Mouse (Mus musculus): ENCODE measurements around the gene Lyrm7.
"Not testable (repeated sequence)": the region's sequence is repeated elsewhere in the genome, so short reads cannot be mapped to it uniquely, and the experiment has no call there.

Lyrm7 gene

DNA sequence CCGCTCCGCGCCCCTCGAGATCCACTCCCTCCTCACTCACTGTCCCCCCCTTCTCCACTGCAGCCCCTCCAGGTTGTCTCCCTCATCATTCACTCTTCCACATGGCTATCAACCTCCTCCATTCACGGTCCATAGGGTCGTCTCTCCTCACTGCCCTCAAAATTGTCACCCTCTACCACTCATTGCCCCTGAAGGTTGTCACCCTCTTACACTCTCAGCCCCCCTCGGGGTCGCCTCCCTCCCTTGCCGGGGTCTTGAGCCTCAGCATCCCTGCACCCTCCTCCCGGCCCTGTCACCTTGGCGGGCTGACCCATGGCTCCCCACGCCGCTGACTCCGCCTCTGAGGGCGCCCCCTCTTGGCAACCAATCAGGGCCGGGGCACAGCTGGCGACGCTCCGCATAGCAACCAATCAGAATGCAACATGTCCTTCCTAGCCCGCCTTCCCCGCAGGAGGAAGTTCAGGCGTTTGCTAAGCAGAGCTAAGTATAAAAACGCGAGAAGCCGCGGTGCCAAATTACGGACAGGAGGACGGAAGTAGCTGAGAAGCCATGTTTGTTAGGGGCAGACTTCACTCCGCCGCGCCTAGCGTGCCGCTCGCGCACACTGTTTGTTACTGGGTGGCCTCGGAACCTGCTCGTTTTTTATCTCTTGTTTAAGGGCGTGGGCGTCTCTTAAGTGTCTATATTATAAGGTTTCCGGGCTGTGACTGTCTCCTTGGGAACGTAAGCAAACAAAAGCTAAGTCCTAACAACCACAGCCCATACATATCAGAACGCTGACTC lies at the start of gene Lyrm7:
Gene Lyrm7, minus strand, starts transcription at position 661 of the 783 bp plus-strand sequence.
- peak; percentile 97 for DNase-seq (ENCODE audit: low spot score)

DNA sequence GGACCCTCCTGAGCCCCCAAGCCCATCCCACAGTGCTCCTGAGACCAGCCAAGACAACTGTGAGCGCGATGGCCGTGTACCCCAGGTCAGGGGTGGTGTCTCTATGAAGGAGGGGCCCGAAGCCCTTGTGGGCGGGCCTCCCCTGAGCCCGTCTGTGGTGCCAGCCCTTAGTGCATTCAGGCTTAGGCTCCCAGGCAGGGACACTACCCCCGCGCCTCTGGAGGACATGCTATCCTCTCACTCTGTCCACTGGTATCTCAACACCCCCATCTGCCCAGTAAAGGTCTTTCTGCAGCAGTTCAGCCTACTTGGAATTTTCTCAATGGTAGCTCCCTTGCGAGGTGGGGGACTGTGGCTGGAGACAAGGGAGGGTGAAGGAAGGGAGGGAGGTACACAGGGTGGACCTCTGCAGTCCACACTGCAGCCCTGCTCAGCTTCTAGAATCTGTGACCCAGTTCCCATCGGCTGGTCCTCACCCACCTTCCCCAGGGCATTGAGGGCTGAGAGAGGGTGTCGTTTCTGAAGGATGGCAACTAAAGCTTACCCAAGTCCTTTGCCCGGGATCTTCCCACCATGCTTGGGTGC lies 49.5 kb upstream of the Lyrm7 start:
- no peak for DNase-seq (ENCODE audit: low spot score)

DNA sequence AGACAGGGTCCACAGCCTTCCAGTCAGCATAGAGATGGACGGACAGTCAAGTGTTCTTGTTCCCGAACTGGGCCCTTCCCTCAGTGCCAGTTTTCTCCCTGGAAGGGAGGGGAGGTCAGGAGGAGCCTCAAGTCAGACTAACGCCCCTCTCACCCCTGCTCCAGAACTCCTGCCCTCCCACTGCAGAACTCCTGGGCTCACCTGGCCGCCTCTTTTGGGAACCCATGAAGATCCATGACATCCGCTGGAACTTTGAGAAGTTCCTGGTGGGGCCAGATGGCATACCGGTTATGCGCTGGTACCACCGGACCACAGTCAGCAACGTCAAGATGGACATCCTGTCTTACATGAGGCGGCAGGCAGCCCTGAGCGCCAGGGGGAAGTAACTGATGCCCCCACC lies 48.6 kb upstream of the Lyrm7 start:
- DNase-seq (ENCODE audit: low spot score), result no peak

DNA sequence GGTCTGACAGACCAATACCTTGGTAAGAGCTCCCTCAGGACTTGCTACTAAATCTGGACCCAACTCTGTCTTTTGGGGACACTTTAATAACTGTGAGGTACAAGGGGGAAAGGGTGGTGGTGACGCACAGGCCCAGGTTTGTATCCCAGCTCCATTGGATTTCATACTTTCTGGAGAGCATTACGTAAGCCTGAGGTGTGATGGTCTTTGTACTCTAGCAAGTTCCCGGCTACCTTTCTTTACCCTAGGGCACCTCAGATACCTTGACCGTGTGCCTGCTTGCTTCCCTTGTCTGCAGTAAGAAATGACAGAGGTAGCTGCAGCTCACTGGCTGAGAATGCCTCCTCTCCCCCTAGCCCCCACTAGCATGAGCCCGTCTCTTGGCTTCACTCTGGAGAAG lies 46.5 kb upstream of the Lyrm7 start:
- no peak for DNase-seq (ENCODE audit: low spot score)

DNA sequence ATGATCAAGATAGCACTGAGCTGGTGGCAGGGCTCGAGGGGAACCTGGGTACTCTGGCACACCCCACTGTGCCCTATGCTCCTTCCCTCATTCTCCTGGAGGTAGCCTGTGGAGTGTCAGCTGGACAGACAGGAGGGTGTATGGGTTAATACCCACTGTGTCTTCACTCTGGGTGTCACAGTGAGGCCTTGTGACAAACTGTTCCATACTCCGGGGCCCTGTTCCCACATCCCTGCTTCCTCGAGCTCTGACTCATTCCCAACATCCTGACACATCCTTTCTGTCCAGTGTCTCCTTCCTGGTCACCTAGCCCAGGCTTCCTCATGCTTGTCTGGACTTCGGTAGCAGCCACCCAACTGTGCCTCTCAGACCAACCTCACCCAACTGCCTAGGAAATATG lies 45.8 kb upstream of the Lyrm7 start:
- DNase-seq (ENCODE audit: low spot score), result no peak

DNA sequence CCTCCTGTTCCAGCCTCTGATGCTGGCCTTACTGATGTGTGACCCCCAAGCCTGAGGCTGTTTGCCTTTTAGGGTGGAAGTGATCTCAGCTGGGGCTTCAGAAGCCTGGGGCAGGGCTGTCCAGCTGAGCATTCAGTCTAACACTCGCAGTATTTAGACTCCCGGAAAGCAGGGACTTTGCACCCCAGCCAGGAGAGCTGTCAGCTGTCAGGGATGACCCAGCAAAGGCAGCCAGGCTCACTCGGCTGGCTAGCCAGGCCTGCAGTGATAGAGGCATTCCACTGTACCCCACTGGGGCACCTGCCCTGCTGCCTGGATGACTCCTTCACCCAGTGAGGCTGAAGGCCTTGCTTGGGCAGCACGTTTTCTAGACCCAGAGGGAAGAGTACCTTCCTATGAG lies 45.2 kb upstream of the Lyrm7 start:
- DNase-seq (ENCODE audit: low spot score), result no peak

DNA sequence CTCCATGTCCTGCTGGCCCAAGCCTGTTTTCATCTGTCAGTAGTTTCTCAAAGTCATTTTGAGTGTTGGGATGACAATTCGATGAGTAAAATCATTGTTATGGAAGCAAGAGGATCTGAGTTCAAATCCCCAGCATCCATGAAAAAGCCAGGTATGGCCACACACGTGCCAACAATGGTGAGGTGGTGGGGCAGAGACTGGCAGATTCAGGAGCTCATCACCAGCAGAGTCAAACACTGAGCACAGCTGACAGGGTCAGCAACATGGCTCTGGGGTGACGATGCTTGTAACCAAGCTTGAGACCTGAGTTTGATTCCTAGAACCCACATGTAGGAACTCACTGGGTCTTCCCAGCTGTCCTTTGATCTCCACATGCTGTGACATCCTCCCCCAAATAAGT lies 44.4 kb upstream of the Lyrm7 start:
- DNase-seq (ENCODE audit: low spot score), result no peak

DNA sequence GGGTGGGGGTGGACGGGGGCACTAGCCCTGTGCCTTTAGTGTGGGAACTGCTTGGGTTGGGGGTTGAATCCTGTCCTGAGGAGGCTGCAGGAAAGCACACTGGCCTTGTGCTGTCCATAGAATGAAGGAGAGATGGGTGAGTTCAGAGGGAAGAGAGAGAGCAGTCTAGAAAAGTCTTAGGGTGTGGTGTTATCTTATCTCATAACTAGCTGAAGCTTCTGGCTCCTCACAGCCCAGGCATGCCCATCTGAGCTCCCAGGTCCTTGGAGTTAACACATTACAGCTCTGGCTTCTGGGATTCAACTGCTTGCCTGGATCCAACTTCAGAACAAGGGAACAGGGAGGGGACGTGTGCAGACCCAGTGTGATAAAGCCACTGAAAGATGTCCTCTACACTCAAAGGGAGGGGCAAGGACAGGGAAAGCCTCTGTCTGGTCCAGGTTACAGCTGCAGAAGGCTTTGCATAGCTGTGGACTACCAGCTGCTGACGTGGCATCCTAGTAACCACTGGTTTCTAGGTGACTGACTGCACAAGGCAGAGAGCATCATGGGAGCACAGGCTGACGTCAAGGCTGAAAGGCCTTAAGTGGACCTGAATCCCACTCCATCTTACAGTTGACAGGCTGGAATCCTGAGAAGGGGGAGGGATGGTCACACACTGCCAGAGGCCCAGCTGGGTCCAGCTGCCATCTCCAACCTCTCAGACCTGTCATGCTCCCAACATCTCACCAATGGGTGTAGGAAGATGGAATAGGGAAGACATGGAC lies 43.4 kb upstream of the Lyrm7 start:
- no peak for DNase-seq (ENCODE audit: low spot score)

DNA sequence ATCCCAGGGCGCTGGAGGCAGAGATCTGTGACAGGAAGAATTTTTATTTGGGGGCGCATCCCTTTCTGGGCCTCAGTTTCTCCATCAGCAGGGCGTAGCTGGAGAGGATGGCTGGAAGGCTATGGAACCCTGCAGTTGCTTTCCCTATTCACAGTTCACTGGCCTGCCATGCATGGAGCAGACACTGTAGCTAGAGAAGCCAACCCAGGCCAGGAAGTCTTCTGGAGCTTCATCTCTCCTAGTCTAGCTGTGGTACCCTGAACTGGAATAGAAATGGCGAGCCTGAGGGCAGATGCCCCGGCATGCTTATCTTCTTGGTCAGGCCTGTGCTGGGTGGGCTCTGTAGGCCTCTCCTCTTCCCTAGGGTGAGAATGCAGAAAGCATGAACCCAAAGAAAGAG lies 42.6 kb upstream of the Lyrm7 start:
- no peak for DNase-seq (ENCODE audit: low spot score)

DNA sequence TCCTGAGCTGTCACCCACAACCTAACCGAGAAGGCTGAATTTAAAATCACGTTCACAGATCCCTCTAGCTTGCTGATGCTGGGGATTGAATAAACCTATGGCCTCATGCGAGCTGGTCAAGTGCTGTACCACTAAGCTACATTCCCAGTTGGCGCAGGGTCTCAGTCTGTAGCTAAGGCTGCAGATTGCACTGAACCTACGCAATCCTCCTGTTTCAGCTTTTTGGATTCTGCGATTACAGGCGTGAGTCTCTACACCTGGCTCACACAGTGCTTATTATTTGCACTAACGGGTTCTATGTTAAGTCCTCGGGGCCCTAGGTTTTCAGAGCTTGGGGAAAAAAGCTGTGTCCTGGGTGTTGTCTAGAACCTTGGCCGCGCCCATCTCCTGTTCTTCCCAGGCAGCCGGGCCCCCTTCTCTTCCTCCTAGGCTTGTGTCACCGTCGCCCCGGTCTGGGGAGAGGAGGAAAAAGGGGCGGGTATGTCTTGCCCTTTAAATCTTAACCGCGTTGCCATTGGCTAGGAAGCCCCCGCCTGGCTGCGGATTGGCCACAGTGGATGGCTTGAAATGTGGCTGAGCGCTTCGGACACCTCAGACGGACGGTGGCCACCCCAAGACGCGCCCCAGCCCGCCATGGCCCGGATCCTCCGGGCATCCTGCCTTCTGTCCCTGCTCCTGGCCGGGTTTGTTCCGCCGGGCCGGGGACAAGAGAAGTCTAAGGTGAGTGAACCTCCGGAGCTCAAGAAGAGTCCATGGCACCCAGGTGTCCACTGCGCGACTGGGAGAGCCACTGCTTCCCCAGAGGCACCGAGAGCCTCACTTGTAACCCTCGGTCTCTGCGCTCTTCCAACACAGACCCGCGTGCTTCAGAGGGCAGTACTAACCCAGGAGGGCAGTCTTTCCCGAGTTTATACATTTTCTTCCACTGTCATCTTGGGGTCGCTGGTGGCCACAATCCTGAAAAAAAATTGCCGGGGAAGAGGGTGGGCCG lies 41.9 kb upstream of the Lyrm7 start, which contains the start of gene Gpx3:
Gene Gpx3, plus strand, starts transcription at position 121 of the 991 bp plus-strand sequence.
- peak; percentile 73 for DNase-seq (ENCODE audit: low spot score)

DNA sequence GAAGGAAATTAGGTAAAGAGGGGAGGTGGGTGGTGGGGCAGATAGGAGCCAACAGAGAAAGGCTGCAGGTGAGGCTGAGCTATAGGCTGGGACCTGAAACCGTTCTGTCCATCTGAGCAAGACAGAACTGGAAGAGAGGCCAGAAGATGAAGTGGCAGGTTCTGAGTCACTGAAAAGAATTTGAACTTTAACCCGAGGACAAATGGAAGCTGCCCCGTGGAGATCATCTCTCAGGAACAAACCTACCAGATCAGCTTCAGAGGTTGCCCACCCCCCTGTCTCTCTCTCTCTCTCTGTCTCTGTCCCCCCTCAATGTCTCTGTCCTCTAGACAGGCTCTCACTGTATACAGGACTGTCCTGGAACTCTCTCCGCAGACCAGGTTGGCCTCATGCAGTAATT lies 38.9 kb upstream of the Lyrm7 start:
- no peak for DNase-seq (ENCODE audit: low spot score)

DNA sequence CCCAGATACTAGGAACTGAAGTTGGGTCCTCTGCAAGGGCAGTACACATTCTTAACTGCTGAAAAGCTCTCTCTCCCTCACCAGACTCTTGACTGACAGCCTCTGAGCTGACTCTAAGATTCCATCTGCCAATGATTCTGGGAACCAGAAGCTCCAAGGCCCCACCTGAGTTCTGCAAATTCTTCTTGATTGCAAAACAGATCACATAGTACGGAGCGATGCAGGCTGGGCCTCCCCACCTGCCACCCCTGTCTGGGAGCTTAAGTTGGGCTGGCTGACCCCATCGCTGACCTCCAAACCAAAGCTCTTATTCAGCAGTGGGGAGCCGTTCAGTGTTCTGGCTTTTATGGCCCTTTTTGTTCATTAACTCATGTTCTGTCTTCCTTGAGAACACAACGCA lies 36.8 kb upstream of the Lyrm7 start:
- DNase-seq (ENCODE audit: low spot score), result no peak

DNA sequence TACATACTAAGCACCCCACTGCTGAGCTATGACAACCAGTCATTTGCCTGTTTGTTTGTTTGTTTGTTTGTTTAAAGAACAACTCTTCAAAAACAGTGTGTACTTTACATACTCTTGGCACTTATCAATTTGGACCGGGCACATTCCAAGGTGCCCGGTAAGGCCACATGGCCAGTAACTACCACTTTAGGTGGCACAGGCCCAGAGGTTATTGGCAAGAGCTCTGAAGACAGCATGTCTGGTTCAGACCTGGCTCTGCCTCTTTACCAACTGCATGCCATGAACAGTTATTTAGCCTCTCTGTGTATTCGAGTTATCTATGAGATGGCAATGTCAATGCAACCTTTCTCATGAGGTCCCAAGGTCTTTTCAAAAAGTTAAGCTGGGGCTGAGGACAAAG lies 35.9 kb upstream of the Lyrm7 start:
- DNase-seq (ENCODE audit: low spot score), result not testable (repeated sequence)

DNA sequence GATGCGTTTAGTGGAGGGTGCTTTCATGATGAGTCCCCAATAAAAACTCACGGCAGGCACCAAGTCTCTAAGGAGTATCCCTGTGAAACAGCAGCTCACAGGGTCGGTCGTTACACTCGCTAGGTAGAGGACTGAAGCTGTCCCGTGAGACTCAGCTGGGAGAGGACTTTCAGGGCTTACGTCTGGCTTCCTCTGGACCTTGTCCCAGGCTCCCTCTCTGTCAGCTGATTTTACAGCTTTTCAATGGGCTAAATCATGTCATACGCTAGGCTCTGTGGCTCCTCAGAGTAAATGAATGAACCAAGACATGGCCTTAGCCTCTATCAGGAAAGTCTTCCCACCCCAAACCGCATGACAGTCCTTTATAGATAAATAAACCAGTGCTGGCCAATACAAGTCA lies 33.9 kb upstream of the Lyrm7 start:
- DNase-seq (ENCODE audit: low spot score), result no peak

DNA sequence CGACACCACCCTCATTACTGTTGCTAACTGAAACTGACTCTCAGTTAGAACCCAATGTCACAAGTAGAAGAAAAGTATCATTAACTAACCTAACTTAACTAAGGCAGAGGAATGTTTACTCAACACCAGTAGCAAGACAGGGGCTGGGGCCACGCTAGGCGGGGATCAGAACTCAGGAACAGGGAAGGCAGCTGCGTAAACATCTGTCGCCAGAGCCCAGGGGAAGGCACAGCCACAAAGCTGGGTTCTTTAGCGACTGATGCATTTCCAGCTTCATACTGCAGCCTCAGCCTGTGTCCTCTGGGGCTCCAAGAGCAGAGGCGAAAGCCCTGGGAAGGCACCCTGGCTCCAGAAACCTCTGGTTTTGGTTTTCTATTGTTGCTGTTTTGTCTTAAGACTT lies 31.4 kb upstream of the Lyrm7 start:
- no peak for DNase-seq (ENCODE audit: low spot score)

DNA sequence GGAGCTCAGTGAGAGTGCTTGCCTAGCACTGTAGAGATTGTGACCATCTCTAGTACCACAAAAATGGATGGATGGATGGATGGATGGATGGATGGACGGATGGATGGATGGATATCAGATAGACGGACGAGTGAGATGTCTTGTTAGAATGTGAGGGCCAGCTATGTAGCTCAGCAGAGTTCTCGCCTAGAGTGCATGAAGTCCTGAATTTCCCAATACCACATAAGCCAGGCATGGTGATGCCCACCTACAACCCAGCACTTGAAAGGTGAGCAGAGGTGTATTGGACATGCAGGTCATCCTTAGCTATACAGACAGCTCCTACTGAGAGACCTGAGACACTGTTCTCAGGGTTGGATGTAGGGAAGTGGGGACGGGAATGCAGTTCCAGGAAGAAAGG lies 30.6 kb upstream of the Lyrm7 start:
- no peak for DNase-seq (ENCODE audit: low spot score)

DNA sequence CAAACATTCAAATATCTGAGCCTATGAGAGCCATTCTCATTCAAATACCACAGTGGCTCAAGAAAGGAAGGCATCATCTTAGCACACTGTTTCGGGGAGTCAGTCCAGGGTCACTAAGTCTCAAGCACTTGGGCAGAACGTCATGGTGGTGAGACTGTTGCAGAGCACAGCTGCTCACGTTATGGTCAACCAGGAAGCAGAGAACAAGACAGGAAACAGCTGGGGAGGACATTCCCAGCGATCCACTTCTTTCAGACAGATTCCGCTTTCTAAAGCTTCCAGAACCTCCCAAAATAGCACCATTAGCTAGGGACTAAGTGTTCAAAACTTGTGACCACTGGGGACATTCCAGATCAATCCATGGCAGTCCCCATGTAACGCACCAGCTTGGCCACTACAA lies 27.2 kb upstream of the Lyrm7 start:
- DNase-seq (ENCODE audit: low spot score), result no peak

DNA sequence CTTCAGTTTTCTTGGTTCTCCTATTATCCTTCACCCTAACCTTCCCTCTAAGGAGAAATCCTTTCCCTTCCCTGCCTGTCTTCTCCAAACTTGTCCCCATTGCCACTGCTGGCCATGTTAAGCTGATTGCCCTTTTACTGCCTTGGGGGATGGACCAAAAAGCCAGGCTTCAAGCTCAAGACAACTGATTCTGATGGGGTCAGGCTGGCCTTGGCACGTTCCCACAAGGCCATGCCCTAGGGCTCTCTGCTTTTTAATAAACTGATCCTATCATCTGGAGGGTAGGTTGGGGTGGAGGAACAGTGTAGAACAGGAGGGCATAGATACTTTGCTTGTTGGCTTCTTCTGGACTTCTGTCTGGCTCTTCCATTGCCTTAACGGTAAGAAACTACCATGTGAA lies 24.7 kb upstream of the Lyrm7 start:
- no peak for DNase-seq (ENCODE audit: low spot score)

DNA sequence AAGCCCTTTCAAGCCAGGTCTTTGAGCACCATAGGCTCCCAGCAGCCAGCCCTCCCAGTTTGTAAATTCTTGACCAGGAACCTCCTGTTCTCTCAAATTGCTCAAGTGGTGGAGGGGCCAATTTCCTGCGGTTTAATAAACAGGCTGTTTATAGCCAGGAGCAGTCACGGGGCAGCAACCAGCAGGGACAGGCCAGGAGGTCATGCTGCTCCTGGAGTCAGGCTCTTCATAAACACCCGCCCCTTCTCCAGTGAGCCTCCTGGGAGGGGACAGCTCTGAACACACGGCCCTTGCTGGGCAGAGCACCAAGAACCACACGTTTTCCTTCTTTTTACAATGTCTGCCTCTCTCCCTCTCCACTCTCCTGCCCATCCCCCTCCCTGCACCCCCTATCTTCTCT lies 24.2 kb upstream of the Lyrm7 start:
- DNase-seq (ENCODE audit: low spot score), result peak; percentile 59

DNA sequence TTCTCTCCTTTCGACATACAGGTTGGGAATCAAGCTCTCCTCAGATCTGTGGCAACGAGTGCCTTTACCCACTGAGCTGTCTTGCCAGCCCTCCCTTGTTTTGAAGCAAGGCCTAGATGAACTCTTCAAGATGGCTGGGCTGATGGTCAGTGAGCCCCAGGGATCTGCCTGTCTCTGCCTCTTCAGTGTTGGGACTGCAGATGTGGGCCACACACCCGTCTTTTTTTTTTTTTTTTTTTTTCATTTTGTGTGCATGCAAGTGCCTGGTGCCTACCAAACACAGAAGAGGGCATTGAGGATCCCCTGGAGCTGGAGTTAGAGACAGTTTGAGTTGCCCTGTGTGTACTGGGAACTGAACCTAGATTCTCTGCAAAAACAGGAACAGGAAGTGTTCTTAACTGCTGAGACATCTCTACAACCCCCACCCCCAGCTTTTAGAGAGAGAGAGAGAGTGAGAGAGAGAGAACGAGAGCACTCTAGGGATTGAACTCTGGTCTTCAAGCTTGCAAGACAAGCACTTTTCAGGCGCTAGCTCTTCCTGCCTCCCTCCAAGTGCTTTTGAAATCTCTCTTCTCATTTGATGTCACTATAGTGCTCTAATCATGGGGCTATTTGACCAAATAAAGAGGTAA lies 23.6 kb upstream of the Lyrm7 start:
- DNase-seq (ENCODE audit: low spot score), result no peak

DNA sequence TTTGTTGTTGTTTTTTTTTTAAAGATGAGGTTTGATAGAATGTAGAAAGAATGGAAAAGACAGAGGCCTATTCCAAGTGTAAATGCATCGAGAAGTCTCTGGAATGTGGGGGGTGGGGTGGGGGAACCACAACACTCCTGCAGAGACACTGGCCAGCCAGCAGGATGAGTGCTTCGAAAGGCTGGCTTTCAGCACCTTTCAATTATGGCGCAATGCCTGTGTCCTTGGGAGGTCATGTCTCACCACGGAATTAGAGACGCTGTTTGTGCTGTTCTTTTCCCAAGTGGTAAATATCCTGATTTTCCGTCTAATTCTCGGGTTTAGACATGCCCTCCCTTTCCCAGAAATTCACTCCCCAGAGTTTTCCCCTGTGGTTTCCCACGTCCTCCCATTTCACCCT lies 22.0 kb upstream of the Lyrm7 start:
- DNase-seq (ENCODE audit: low spot score), result peak; percentile 44
